Mouse (Mus musculus): ENCODE results near the gene Tst.

GRCm38 (mm10) chr15:78374204-78374603 is 31.5 kb downstream of the Tst start:
- TF ChIP-seq POLR2A (IDR thresholded peaks at IDR 0.05; ENCODE audit: insufficient read depth, low read depth, low read length) = no peak
- no peak for TF ChIP-seq CTCF (IDR thresholded peaks at IDR 0.05; ENCODE audit: insufficient read depth, low read depth, low read length)
